Mouse (Mus musculus) limb, embryonic 14.5 days (tissue): Measurements from ENCODE around the gene Cpn1. TPM values are rescaled to one million over a fixed set of nuclear protein-coding genes. Genes with fewer than 3 reads are reported as not detected.
A peak's percentile ranks its signal among the peaks of the same experiment; 100 is the strongest.

Experiments
- ATAC-seq: fragments of 200-750 bp; cut with Nextera tagmentation; 2 replicates; pipeline ENCODE4 v1.8.0; 2017; ENCODE audit warnings: low read depth, moderate number of reproducible peaks, moderate TSS enrichment; ENCODE audit not compliant: low FRiP score
- DNase-seq: peaks from one replicate; pipeline ENCODE4 v3.0.0-alpha.2; 2015; ENCODE audit warnings: low spot score
- H3K27ac ChIP-seq: fragments of 300-500 bp; sonication (generic); replicated peaks from 2 replicates; pipeline ENCODE4 v1.5.1; 2014; ENCODE audit warnings: low read depth, mild to moderate bottlenecking, low read length, moderate library complexity, mixed read lengths
- H3K27me3 ChIP-seq: fragments of 300-500 bp; sonication (generic); 2 replicates; pipeline ENCODE4 v1.6.1; 2014; ENCODE audit warnings: low read length, mixed read lengths; ENCODE audit not compliant: control insufficient read depth, insufficient read depth
- H3K36me3 ChIP-seq: fragments of 300-500 bp; sonication (generic); 2 replicates; pipeline ENCODE4 v1.6.1; 2014; ENCODE audit warnings: mild to moderate bottlenecking, low read length, moderate library complexity, mixed read lengths; ENCODE audit not compliant: control insufficient read depth, insufficient read depth
- H3K4me1 ChIP-seq: fragments of 300-500 bp; sonication (generic); 2 replicates; pipeline ENCODE4 v1.6.1; 2014; ENCODE audit warnings: antibody characterized with exemption, low read length, mixed read lengths; ENCODE audit not compliant: control insufficient read depth, insufficient read depth
- H3K4me2 ChIP-seq: fragments of 300-500 bp; sonication (generic); replicated peaks from 2 replicates; pipeline ENCODE4 v1.6.1; 2014; ENCODE audit warnings: low read depth, mild to moderate bottlenecking, low read length, moderate library complexity; ENCODE audit not compliant: severe bottlenecking
- H3K4me3 ChIP-seq: fragments of 300-500 bp; sonication (generic); replicated peaks from 2 replicates; pipeline ENCODE4 v1.5.1; 2014; ENCODE audit warnings: low read length
- H3K9ac ChIP-seq: fragments of 300-500 bp; sonication (generic); 2 replicates; pipeline ENCODE4 v1.6.1; 2014; ENCODE audit warnings: mild to moderate bottlenecking, low read depth, low read length, moderate library complexity; ENCODE audit not compliant: severe bottlenecking
- H3K9me3 ChIP-seq: fragments of 300-500 bp; sonication (generic); 2 replicates; pipeline ENCODE4 v1.6.1; 2016; ENCODE audit warnings: low read length; ENCODE audit not compliant: control insufficient read depth
- POLR2A ChIP-seq: fragments of 200-500 bp; IDR thresholded peaks from 2 replicates; pipeline ENCODE4 v1.8.0; 2012; ENCODE audit warnings: inconsistent platforms, mild to moderate bottlenecking, moderate library complexity, borderline replicate concordance; ENCODE audit not compliant: insufficient read depth, insufficient read length; ENCODE audit errors: extremely low read depth
- WGBS: fragments of 180-500 bp; shearing (Covaris S2); extraction: QIAGEN DNeasy Blood & Tissue Kit; methylation state at CpG from one replicate; pipeline ENCODE4 v1.1.7; 2014; 5-methylcytosine and 5-hydroxymethylcytosine counted together
- polyA plus RNA-seq, 2 experiments: library from polyadenylated mRNA; depleted of rRNA in 1 of 2; stranded (reverse) in 1 of 2; unstranded in 1 of 2; fragments of >200 nt; fragmentation: Nextera tagmentation in 1 of 2; extraction: Ambion mirVana in 1 of 2; gene quantifications; 2 replicates each; pipeline versions ENCODE4 v1.2.1 to v1.2.3; 2012 to 2014

The Cpn1 gene
- polyA plus RNA-seq, 2 experiments = 0.14 to 0.19 TPM

- WGBS = 64% methylated on average over 9 of the region's 9 CpGs
- Histone ChIP-seq H3K36me3 (no peaks in the 10 kb centered on the region), H3K9me3 (no peaks in the 10 kb centered on the region), H3K27ac (no peak overlapping the region), H3K4me1 (peaks cover 5% of the 10 kb centered on the region; the same call in 1 of the 2 replicates), H3K4me3 (no peak overlapping the region), H3K27me3 (no peaks in the 10 kb centered on the region), H3K4me2 (no peak overlapping the region), H3K9ac (no peak overlapping the region)
- no peak for TF ChIP-seq POLR2A
- DNase-seq = no peak
- ATAC-seq = no peak
Measured at GRCm38 (mm10) chr19:43962795-43963194, 23.6 kb downstream of the Cpn1 start.

GRCm38 (mm10) chr19:43961185-43961584 lies 25.2 kb downstream of the Cpn1 start:
- no peak for TF ChIP-seq POLR2A
- H3K4me3 ChIP-seq = no peak overlapping the region
- H3K4me2 ChIP-seq = no peak overlapping the region
- no peaks in the 10 kb centered on the region for H3K27me3 ChIP-seq
- DNase-seq (no peak), ATAC-seq (no peak)
- H3K27ac ChIP-seq = no peak overlapping the region
- peaks cover 8% of the 10 kb centered on the region; the same call in 1 of the 2 replicates for H3K4me1 ChIP-seq
- no peaks in the 10 kb centered on the region for H3K9me3 ChIP-seq
- WGBS = 91% methylated on average over 2 of the region's 2 CpGs
- no peak overlapping the region for H3K9ac ChIP-seq
- H3K36me3 ChIP-seq = no peaks in the 10 kb centered on the region

GRCm38 (mm10) chr19:43960014-43960413 lies 26.3 kb downstream of the Cpn1 start:
- peaks cover 5% of the 10 kb centered on the region; the same call in 1 of the 2 replicates for H3K4me1 ChIP-seq
- no peak for TF ChIP-seq POLR2A
- no peak overlapping the region for H3K27ac ChIP-seq
- no peaks in the 10 kb centered on the region for H3K9me3 ChIP-seq
- DNase-seq (no peak), ATAC-seq (no peak)
- H3K27me3 ChIP-seq = no peaks in the 10 kb centered on the region
- H3K4me3 ChIP-seq = no peak overlapping the region
- no peak overlapping the region for H3K4me2 ChIP-seq
- WGBS = 88% methylated on average over 11 of the region's 11 CpGs
- H3K9ac ChIP-seq = no peak overlapping the region
- no peaks in the 10 kb centered on the region for H3K36me3 ChIP-seq

- 23% methylated on average over 2 of the region's 2 CpGs for WGBS
- DNase-seq (peak; percentile 71), ATAC-seq (no peak)
- Histone ChIP-seq H3K27me3 (no peaks in the 10 kb centered on the region), H3K4me2 (no peak overlapping the region), H3K4me1 (peaks cover 5% of the 10 kb centered on the region; the same call in 1 of the 2 replicates), H3K9ac (no peak overlapping the region), H3K4me3 (no peak overlapping the region), H3K9me3 (no peaks in the 10 kb centered on the region), H3K36me3 (no peaks in the 10 kb centered on the region), H3K27ac (no peak overlapping the region)
- TF ChIP-seq POLR2A = no peak
Measured at GRCm38 (mm10) chr19:43959162-43959561, 27.2 kb downstream of the Cpn1 start.

- Histone ChIP-seq H3K4me1 (peaks cover 5% of the 10 kb centered on the region; the same call in 1 of the 2 replicates), H3K9me3 (no peaks in the 10 kb centered on the region), H3K27me3 (no peaks in the 10 kb centered on the region), H3K9ac (no peak overlapping the region), H3K27ac (0 out of 2 replicates have a peak overlapping the region, but pooled peaks have one; percentile 26), H3K36me3 (no peaks in the 10 kb centered on the region), H3K4me2 (no peak overlapping the region), H3K4me3 (no peak overlapping the region)
- DNase-seq = no peak
- TF ChIP-seq POLR2A = no peak
- ATAC-seq = no peak
- WGBS = 70% methylated on average over 4 of the region's 4 CpGs
Measured at GRCm38 (mm10) chr19:43957881-43958280, 28.5 kb downstream of the Cpn1 start.

GRCm38 (mm10) chr19:43957402-43957801 lies 29.0 kb downstream of the Cpn1 start:
- DNase-seq (no peak), ATAC-seq (no peak)
- H3K4me3 ChIP-seq = no peak overlapping the region
- H3K27ac ChIP-seq = no peak overlapping the region
- no peak overlapping the region for H3K4me2 ChIP-seq
- 14% methylated on average over 4 of the region's 4 CpGs for WGBS
- no peak for TF ChIP-seq POLR2A
- H3K9ac ChIP-seq = no peak overlapping the region
- no peaks in the 10 kb centered on the region for H3K36me3 ChIP-seq
- no peaks in the 10 kb centered on the region for H3K27me3 ChIP-seq
- H3K9me3 ChIP-seq = no peaks in the 10 kb centered on the region
- H3K4me1 ChIP-seq = peaks cover 5% of the 10 kb centered on the region; the same call in 1 of the 2 replicates
